Mouse (Mus musculus) small intestine, adult 2 months (tissue): Measurements from ENCODE around the gene Sfi1.
"Not testable (repeated sequence)": the region's sequence is repeated elsewhere in the genome, so short reads cannot be mapped to it uniquely, and the experiment has no call there.

Experiments
- CTCF ChIP-seq: fragments of 200-500 bp; IDR thresholded peaks from 2 replicates; pipeline ENCODE4 v1.5.1; 2012; ENCODE audit warnings: low read depth, mild to moderate bottlenecking, control low read depth, inconsistent platforms, low read length, moderate library complexity, mixed read lengths; ENCODE audit not compliant: insufficient replicate concordance, insufficient read length; ENCODE audit errors: extremely low read depth
- POLR2A ChIP-seq: fragments of 200-500 bp; IDR thresholded peaks from 2 replicates; pipeline ENCODE4 v1.6.1; 2012; ENCODE audit warnings: low read depth, mild to moderate bottlenecking, control low read depth, inconsistent platforms, low read length, moderate library complexity

DNA sequence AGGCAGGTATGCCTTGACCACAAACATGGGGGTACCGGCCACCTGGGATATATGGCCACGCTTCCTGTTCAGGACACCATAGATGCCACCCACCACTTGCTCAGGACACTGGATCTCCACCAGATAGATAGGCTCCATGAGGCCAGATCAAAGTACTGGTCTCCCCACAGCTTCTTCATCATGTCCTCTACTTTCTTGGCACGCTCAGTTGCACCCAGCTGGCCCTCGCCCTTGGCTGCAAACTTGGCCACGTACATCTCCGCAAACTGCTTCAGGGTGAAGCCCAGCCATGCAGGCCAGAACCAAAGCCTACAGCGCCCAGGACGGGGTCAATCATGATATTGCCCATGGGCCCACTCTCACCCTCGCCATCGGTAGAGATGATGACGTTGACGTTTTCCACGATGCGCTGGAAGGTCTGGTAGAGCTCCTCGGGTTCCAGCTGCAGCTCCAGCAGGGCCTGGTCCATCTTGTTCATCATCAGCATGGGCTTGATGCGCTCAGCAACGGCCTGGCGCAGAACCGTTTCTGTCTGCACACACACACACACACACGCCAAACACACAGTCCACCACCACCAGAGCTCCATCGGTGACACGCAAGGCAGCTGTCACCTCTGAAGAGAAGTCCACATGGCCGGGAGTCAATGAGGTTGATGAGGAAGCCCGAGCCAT is 43.1 kb downstream of the Sfi1 start:
- TF ChIP-seq CTCF, POLR2A: not testable (repeated sequence)
